16 mouse cellular contexts compared by ENCODE assay signal in genomic region chr12:28907814-28908213, GRCm38 (mm10).
A peak's percentile ranks its signal among the peaks of the same experiment; 100 is the strongest.
DNase-seq lines count a peak whose midpoint lies in the region; ATAC-seq and TF ChIP-seq lines count a peak whose summit lies in the region.
"Had no signal": no experiment of that assay in that cellular context is flagged by ENCODE, and none has a peak within 500 bp of the region (broad histone marks: within the 10 kb centered on the region; RNA-seq: fewer than 3 reads in every experiment).

No protein-coding gene starts in this region.

- intact Hi-C loops in left cerebral cortex, postnatal 10 days (cut with DNase I) = no loop called here

- no peak overlapping the region for H3K9ac ChIP-seq in forebrain, postnatal 0 days
- H3K9ac ChIP-seq in midbrain, embryonic 11.5 days (ENCODE audit: low read length) = 0 out of 2 replicates have a peak overlapping the region, but pooled peaks have one; percentile 36
- no peak overlapping the region for H3K9ac ChIP-seq in neural tube, embryonic 12.5 days

- TF ChIP-seq CTCF in forebrain, postnatal 0 days (IDR thresholded peaks at IDR 0.05; ENCODE audit: low read depth) = no peak

- no peak for DNase-seq in forebrain, embryonic 10.5 days (ENCODE audit: extremely low spot score, low spot score)
- no peak for DNase-seq in forebrain, postnatal 0 days
- no peak for DNase-seq in hindbrain, embryonic 10.5 days (ENCODE audit: low spot score)
- peak; percentile 82 for DNase-seq in midbrain, embryonic 11.5 days (ENCODE audit: low spot score, missing footprints)
- DNase-seq in frontal cortex, postnatal 14 days (ENCODE audit: low spot score in 2 of 2) = no peak
- DNase-seq in thymus, postnatal 0 days (ENCODE audit: low spot score) = no peak
- DNase-seq in left cerebral cortex, postnatal 10 days (ENCODE audit: extremely low spot score in 1 of 2, low spot score in 2 of 2) = no peak
- DNase-seq: adrenal gland, postnatal 25 days; cerebellum, adult 9-10 months; gastrocnemius, adult 2 months; heart, adult 18-20 months; kidney, postnatal 10 days; lung, postnatal 14 days; right cerebral cortex, postnatal 25 days had no signal

- 0 out of 2 replicates have a peak overlapping the region, but pooled peaks have one; percentile 15 for H3K27ac ChIP-seq in forebrain, embryonic 10.5 days
- H3K27ac ChIP-seq in forebrain, postnatal 0 days (ENCODE audit: low read depth, low read length) = no peak overlapping the region
- peak overlapping the region; percentile 46; the same call in 1 of the 2 replicates for H3K27ac ChIP-seq in hindbrain, embryonic 10.5 days
- H3K27ac ChIP-seq in midbrain, embryonic 11.5 days (ENCODE audit: low read depth, low read length) = peak overlapping the region; percentile 30; the same call in 1 of the 2 replicates
- H3K27ac ChIP-seq in neural tube, embryonic 12.5 days = no peak overlapping the region; the same call in 1 of the 2 replicates
- H3K27ac ChIP-seq: gastrocnemius, adult 2 months had no signal

- H3K9me3 ChIP-seq in forebrain, embryonic 10.5 days = no peaks in the 10 kb centered on the region
- no peaks in the 10 kb centered on the region for H3K9me3 ChIP-seq in forebrain, postnatal 0 days (ENCODE audit: low read length)
- no peaks in the 10 kb centered on the region for H3K9me3 ChIP-seq in hindbrain, embryonic 10.5 days
- no peaks in the 10 kb centered on the region for H3K9me3 ChIP-seq in midbrain, embryonic 11.5 days (ENCODE audit: control insufficient read depth, low read length)
- H3K9me3 ChIP-seq in neural tube, embryonic 12.5 days = no peaks in the 10 kb centered on the region

- peaks cover 24% of the 10 kb centered on the region for H3K4me1 ChIP-seq in forebrain, embryonic 10.5 days
- peaks cover 9% of the 10 kb centered on the region; the same call in 1 of the 2 replicates for H3K4me1 ChIP-seq in forebrain, postnatal 0 days (ENCODE audit: insufficient read depth)
- peaks cover 40% of the 10 kb centered on the region for H3K4me1 ChIP-seq in hindbrain, embryonic 10.5 days (replicated peaks)
- peaks cover 19% of the 10 kb centered on the region for H3K4me1 ChIP-seq in midbrain, embryonic 11.5 days (ENCODE audit: control insufficient read depth, insufficient read depth, low read length)
- peaks cover 46% of the 10 kb centered on the region for H3K4me1 ChIP-seq in neural tube, embryonic 12.5 days

- no peak overlapping the region for H3K4me2 ChIP-seq in forebrain, postnatal 0 days (ENCODE audit: low read depth)
- H3K4me2 ChIP-seq in midbrain, embryonic 11.5 days = no peak overlapping the region
- H3K4me2 ChIP-seq in neural tube, embryonic 12.5 days (replicated peaks) = 0 out of 2 replicates have a peak overlapping the region, but pooled peaks have one; percentile 12

- ATAC-seq in forebrain, postnatal 0 days = no peak
- ATAC-seq in midbrain, embryonic 11.5 days (ENCODE audit: low FRiP score) = peak; percentile 72
- no peak for ATAC-seq in neural tube, embryonic 12.5 days (ENCODE audit: low FRiP score, low read depth)

- no peaks in the 10 kb centered on the region for H3K36me3 ChIP-seq in forebrain, embryonic 10.5 days (replicated peaks)
- no peaks in the 10 kb centered on the region for H3K36me3 ChIP-seq in forebrain, postnatal 0 days (ENCODE audit: insufficient read depth)
- no peaks in the 10 kb centered on the region for H3K36me3 ChIP-seq in hindbrain, embryonic 10.5 days
- H3K36me3 ChIP-seq in midbrain, embryonic 11.5 days (ENCODE audit: control insufficient read depth, insufficient read depth, low read length) = no peaks in the 10 kb centered on the region
- no peaks in the 10 kb centered on the region for H3K36me3 ChIP-seq in neural tube, embryonic 12.5 days

- H3K27me3 ChIP-seq in forebrain, embryonic 10.5 days (ENCODE audit: poor library complexity, severe bottlenecking) = no peaks in the 10 kb centered on the region
- H3K27me3 ChIP-seq in forebrain, postnatal 0 days (ENCODE audit: insufficient read depth, low read length) = no peaks in the 10 kb centered on the region
- no peaks in the 10 kb centered on the region for H3K27me3 ChIP-seq in hindbrain, embryonic 10.5 days (ENCODE audit: insufficient read depth, poor library complexity, severe bottlenecking)
- no peaks in the 10 kb centered on the region for H3K27me3 ChIP-seq in midbrain, embryonic 11.5 days (ENCODE audit: control insufficient read depth, insufficient read depth, low read length)
- H3K27me3 ChIP-seq in neural tube, embryonic 12.5 days (replicated peaks) = no peaks in the 10 kb centered on the region
- H3K27me3 ChIP-seq: CH12.LX had no signal

- H3K4me3 ChIP-seq in forebrain, embryonic 10.5 days = no peak overlapping the region
- H3K4me3 ChIP-seq in forebrain, postnatal 0 days (ENCODE audit: low read depth, low read length) = no peak overlapping the region
- no peak overlapping the region for H3K4me3 ChIP-seq in hindbrain, embryonic 10.5 days
- no peak overlapping the region for H3K4me3 ChIP-seq in midbrain, embryonic 11.5 days (ENCODE audit: low read depth, low read length)
- no peak overlapping the region for H3K4me3 ChIP-seq in neural tube, embryonic 12.5 days
- H3K4me3 ChIP-seq: gastrocnemius, adult 2 months had no signal

- 32% methylated on average over 9 of the region's 9 CpGs for WGBS in forebrain, embryonic 10.5 days
- 35% methylated on average over 9 of the region's 9 CpGs for WGBS in forebrain, postnatal 0 days
- 28% methylated on average over 9 of the region's 9 CpGs for WGBS in hindbrain, embryonic 10.5 days
- 25% methylated on average over 9 of the region's 9 CpGs for WGBS in midbrain, embryonic 11.5 days
- 20% methylated on average over 9 of the region's 9 CpGs for WGBS in neural tube, embryonic 12.5 days

Comparison
In these comparisons a context has a peak if more than half of its experiments do, and no peak if none do; other contexts are left out.
1. H3K27ac ChIP-seq: peak in forebrain, embryonic 10.5 days (single experiment), hindbrain, embryonic 10.5 days (single experiment) and midbrain, embryonic 11.5 days (single experiment); none in forebrain, postnatal 0 days (single experiment) and neural tube, embryonic 12.5 days (single experiment).